Mouse (Mus musculus) thymus, postnatal 0 days (tissue): ENCODE data around the gene Kcnn1. TPM values are rescaled to one million over a fixed set of nuclear protein-coding genes. Genes with fewer than 3 reads are reported as not detected.

Experiments
- DNase-seq: peaks from one replicate; pipeline ENCODE4 v3.0.0-alpha.2; 2015; ENCODE audit warnings: low spot score
- microRNA-seq: library from miRNA; unstranded; fragments of <30 nt; microRNA quantifications from one replicate; pipeline ENCODE4, GENCODE M21; 2016; ENCODE audit warnings: borderline number of aligned reads
- polyA plus RNA-seq: library from polyadenylated mRNA; unstranded; fragments of >200 nt; fragmentation: Nextera tagmentation; extraction: Ambion mirVana; gene quantifications from 2 replicates; pipeline ENCODE4 v1.2.1, GENCODE M21; 2015

The Kcnn1 gene
- polyA plus RNA-seq, 1 experiment from 2014 or later = 0.36 TPM

DNA sequence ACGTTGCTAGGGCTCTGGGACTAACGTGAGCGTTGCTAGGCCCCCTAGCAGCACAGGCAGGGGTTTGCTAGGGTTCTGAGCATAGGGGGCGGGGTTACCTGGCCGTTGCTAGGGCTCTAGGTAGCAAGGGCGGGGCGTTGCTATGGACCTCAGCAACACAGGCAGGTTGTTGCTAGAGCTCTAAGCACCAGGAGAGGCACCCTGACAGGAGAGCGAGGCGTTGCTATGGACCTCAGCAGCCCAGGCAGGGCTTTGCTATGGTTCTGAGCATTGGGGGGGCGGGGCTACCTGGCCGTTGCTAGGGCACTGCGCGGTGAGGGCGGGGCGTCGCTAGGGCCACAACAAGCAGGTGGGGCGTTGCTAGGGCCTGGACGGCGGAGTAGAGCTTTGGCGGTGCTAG lies 70.4 kb downstream of the Kcnn1 start:
- no peak for DNase-seq

Small RNA genes within 50 kb of the gene (microRNA-seq; reads per million reads assigned to microRNA genes)
- gene Mir7067 (1.2 reads per million), gene Mir7240 (not detected)

Other genes with a start within 250 kb of the Kcnn1 start
- 4.7 and 5.8 TPM in 2 replicates for gene Lrrc25, start 247.1 kb downstream of the Kcnn1 start, polyA plus RNA-seq
- gene Gdf15, start 230.8 kb downstream of the Kcnn1 start, polyA plus RNA-seq = 1.2 and 1.4 TPM in 2 replicates
- 33.2 and 43.0 TPM in 2 replicates for gene Pgpep1, start 202.9 kb downstream of the Kcnn1 start, polyA plus RNA-seq
- 333 and 377 TPM in 2 replicates for gene Lsm4, start 190.0 kb downstream of the Kcnn1 start, polyA plus RNA-seq
- 85.7 and 111 TPM in 2 replicates for gene Jund, start 164.3 kb downstream of the Kcnn1 start, polyA plus RNA-seq
- gene Iqcn, start 159.8 kb downstream of the Kcnn1 start, polyA plus RNA-seq = 0.04 and 0.06 TPM in 2 replicates
- 0.29 and 0.32 TPM in 2 replicates for gene Gm3336, start 144.7 kb downstream of the Kcnn1 start, polyA plus RNA-seq
- 0.28 and 0.35 TPM in 2 replicates for gene Pde4c, start 139.5 kb downstream of the Kcnn1 start, polyA plus RNA-seq
- gene Rab3a, start 108.6 kb downstream of the Kcnn1 start, polyA plus RNA-seq = 7.0 and 8.0 TPM in 2 replicates
- 54.3 and 54.4 TPM in 2 replicates for gene Mpv17l2, start 102.3 kb downstream of the Kcnn1 start, polyA plus RNA-seq
- gene Pik3r2, start 86.5 kb downstream of the Kcnn1 start, polyA plus RNA-seq = 35.1 and 38.6 TPM in 2 replicates
- gene Mast3, start 58.2 kb downstream of the Kcnn1 start, polyA plus RNA-seq = 37.2 and 37.3 TPM in 2 replicates
- 16.2 TPM in 2 replicates for gene Il12rb1, start 54.8 kb downstream of the Kcnn1 start, polyA plus RNA-seq
- 11.0 and 11.4 TPM in 2 replicates for gene Arrdc2, start 23.5 kb downstream of the Kcnn1 start, polyA plus RNA-seq
- 93.8 and 98.6 TPM in 2 replicates for gene Ccdc124, start 10.7 kb upstream of the Kcnn1 start, polyA plus RNA-seq
- gene Slc5a5, start 29.5 kb upstream of the Kcnn1 start, polyA plus RNA-seq = 0.49 and 1.6 TPM in 2 replicates
- gene Rpl18a, start 34.2 kb upstream of the Kcnn1 start, polyA plus RNA-seq = 6,882 and 7,160 TPM in 2 replicates
- gene Map1s, start 42.7 kb upstream of the Kcnn1 start, polyA plus RNA-seq = 45.0 and 45.3 TPM in 2 replicates